Mouse (Mus musculus) left cerebral cortex, postnatal 14 days (tissue): ENCODE data around the gene Mfn2. TPM values are rescaled to one million over a fixed set of nuclear protein-coding genes. Genes with fewer than 3 reads are reported as not detected.
"Not testable (repeated sequence)": the region's sequence is repeated elsewhere in the genome, so short reads cannot be mapped to it uniquely, and the experiment has no call there.

Experiments used
- DNase-seq, 2 experiments: peaks; one replicate each; pipeline ENCODE4 v3.0.0; 2021 to 2022; ENCODE audit warnings: low spot score in 2 of 2, mixed read lengths in 1 of 2
- intact Hi-C: fragments of 180-260 bp; cut with DNase I; formaldehyde crosslinking; loops from one replicate; pipeline ENCODE4 v1.15.1; 2025
- total RNA-seq, 2 experiments: library from RNA; stranded (reverse); gene quantifications; 2 replicates each; pipeline ENCODE4 v1.2.3; 2021

Gene Mfn2
- total RNA-seq, 2 experiments from 2014 or later, result 184 TPM

DNA sequence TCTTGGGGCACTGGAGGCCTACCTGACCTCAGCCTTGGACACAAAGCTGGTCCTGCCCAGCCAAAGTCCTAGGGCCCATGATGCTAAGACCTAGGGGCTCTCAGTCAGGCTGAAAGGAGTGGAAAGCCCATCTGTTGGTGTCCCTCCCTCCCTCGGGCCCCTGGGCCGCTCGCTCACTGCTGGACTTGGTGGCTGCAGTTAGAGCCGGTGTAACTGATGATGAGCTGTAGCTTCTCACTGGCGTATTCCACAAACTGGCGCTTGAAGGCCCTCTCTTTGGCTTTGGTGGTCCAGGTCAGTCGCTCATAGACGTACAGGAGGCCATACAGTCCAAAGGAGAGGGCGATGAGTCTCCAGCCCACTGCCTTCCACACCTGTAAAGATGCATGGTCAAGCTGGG is 26.0 kb downstream of the Mfn2 start:
- DNase-seq, result no peak
- intact Hi-C loops, result no loop called here

DNA sequence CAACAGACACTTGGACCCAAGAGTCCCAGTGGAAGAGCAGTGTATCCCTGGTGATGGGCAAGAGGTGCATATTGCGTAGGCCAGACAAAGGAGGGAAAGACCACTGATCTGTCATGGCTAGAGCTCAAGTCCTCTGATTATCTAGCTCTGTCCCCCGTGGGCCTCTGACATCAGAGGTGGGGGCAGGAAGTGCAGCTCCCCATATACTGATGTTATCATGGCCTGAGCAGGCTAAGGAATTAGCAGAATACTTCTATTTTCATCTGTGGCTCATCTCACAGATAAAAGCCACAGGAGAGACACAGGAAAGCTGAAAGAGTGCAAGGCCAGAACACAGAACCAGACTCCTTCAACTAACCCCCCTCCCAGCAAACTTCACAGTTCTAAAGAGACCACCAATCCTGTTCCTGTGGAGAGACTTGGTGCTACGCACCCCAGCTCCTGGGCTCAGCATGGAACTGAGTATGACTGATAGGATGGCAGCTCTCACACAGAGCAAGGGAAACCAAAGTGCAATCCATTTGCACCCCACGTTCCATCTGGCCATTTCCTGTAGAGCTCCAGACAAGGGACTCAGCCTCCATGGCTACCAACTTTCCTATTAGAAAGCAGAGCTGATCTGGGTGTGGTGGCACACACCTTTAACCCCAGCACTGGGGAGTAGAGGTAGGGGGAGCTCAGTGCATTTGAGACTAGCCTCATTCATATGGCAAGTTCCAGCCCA is 28.5 kb downstream of the Mfn2 start:
- DNase-seq, result no peak
- intact Hi-C loops, result no loop called here

DNA sequence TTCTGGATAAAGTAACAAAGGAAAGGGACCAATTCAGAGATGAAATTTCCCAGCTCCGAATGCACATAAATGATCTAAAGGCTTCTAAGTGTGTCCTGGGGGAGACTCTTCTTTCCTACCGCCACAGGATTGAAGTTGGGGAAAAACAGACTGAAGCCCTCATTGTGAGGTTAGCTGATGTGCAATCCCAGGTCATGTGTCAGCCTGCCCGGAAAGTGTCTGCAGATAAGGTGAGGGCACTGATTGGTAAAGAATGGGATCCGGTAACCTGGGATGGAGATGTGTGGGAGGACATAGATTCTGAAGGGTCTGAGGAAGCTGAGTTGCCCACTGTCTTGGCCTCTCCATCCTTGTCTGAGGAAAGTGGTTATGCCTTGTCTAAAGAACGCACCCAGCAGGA is 35.3 kb downstream of the Mfn2 start:
- no peak for DNase-seq
- intact Hi-C loops, result no loop called here

DNA sequence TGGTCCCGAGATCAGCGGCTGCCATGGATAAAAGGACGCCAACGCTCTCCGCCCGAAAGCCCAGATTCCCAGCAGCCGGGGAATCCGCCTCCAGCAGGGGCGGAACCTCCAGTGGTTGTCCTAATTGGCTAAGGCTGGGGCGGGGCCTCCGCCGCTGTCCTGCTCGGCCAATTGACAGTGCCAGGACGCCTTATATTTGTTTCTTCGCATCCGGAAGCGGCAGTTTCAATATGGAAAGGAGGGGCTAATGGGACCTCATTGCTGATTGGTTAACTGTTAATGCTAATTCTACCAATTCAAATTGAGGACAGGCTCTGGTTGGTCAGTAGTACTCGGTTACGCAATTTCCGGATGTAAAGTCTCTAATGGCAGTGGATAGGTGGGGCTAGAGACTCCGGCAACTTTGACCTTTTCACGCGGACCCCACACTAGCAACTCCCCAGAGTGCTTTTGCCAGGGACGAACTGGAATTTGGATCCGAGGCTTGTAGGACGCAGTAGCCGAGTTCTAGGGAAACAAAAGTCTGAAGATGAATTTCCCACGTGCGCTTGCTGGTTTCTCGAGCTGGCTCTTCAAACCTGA is 36.0 kb downstream of the Mfn2 start, which contains the start of the genes Miip and Fv1:
Gene Miip (minus strand): TSS at position 367 of the 582 bp plus-strand sequence.
Gene Fv1 (plus strand): TSS at position 530 of the 582 bp plus-strand sequence.
- DNase-seq, result peak; percentile 96 to 99
- intact Hi-C loops, result no loop called here

DNA sequence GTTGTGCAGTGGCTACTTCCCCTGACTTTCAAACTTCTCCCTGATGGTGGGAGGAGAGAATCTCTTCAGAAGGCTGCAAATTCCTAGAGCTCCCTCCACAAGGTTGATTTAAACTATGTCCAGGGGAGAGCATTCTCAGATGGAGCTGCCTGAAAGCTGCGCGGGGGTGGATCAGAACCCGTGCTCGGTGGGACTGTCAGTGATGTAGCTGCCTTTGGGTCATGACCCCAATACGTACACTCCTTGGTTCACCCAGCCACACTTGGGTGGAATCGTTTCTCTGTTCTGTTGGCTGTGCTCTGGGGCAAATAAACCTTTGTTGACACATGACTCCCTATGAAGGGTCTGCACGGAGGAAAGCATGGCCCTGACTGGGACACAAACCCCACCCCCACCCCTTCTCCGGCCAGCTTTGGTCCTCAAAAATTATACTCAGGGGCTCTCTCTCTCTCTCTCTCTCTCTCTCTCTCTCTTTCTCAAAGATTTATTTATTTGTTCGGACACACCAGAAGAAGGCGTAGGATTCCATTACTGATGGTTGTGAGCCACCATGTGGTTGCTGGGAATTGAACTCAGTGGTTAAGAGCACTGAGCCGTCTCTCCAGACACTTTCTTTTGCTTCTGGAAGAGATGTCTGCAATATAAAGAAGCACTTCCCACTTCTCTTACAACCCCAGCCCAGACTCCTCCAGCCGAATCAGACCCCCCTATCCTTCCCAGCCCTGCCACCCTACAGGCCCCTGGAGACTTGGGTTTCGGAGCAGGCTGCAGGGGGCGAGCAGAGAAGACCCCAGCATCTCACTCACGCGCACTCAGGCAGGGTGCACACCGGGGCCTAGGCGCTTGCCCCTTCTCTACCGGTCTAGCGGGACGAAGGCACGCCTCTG is 36.7 kb downstream of the Mfn2 start:
- peak in 1 of 2 experiments; percentile 41 for DNase-seq
- intact Hi-C loops, result no loop called here

DNA sequence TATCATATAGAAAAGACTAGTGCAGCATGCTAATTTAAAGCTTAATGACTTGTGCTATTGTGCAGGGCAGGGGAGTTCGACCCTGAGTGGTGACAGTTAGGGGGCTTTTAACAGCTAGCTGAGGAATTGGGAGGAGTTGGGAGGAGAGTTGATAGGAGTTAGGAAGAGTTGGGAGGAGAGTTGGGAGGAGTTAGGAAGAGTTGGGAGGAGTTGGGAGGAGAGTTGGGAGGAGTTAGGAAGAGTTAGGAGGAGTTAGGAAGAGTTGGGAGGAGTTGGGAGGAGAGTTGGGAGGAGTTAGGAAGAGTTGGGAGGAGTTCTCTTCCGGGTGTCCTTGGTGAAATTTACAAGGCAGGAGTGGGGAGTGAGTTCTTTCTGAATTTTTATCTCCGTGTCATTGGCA is 37.7 kb downstream of the Mfn2 start:
- DNase-seq, intact Hi-C loops: not testable (repeated sequence)

DNA sequence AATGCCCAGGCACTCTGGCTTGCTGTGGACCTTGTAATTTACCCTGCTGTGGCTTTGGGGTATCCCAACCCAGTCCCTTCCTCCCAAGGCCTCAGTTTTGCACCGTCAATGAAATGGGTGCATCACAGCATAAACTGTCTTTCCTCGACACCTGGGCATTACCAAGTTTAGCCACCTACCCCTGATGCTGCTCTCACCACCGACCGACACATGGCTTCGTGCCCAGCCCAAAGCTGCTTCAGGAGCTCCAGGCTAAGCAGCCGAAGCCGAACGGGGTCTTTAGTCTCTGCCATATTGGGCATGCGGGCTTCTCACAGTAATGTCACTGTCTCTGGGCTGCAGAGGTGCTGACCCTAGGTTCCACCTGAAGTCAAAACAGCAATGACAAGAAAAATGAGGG is 38.4 kb downstream of the Mfn2 start:
- no peak for DNase-seq
- intact Hi-C loops, result no loop called here

DNA sequence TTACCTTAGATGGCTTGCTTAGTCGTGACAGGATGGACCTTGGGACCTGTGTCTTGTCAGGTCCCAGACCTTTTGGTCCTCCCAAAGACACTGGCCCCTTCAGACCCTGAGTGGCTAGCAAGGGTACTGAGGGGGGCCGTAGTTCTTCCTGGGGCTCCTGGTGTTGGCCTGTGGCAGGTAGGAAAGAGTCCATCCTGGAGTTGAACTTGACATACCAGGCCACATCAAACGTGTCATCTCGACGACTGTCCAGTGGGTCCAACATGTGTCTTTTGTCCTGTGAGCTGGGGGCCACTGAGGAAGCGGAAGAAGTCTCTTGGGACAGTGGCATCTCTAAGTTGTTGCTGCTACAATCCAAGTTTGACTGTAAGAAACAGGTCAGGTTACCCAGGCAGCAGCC is 38.9 kb downstream of the Mfn2 start:
- intact Hi-C loops, result no loop called here

DNA sequence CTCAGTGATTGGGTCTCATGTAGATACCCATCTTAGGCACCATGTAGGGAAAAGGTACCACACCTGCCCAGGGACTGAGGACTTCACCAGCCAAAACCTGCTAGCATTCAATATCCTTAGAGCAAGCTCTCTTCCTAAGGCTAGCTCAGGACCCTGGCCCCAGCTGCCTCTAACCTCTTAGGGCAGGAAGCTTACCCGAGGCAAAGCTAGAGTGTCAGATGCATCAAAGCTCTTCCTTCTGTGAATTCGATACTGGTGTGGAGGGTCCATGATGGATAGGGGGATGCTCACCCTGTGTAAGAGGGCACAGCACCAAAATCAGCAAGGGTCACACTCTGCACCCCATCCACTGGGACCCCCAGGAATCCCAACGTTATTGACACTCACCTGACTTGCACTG is 42.5 kb downstream of the Mfn2 start:
- no peak for DNase-seq

More for the DNA sequence above, 38.9 kb downstream of the Mfn2 start:
- no peak for DNase-seq

DNA sequence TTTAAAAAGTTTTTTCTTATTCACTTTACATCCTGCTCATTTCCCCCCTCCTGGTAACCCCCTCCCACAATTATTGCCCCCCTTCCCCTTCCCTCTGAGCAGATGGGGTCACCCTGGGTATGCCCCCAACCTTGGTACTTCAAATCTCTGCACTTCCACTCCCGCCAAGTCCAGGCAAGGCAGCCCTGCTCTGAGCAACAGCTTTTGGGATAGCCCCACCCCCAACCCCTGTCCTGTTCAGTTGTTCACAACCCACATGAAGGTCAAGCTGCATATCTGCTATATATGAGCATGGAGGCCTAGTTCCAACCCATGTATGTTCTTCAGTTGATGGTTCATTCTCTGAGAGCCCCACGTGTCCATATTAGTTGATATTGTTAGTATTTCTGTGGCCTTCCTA is 53.7 kb downstream of the Mfn2 start:
- no peak for DNase-seq
- intact Hi-C loops, result no loop called here

More for the DNA sequence above, 42.5 kb downstream of the Mfn2 start:
- intact Hi-C loops, result no loop called here

DNA sequence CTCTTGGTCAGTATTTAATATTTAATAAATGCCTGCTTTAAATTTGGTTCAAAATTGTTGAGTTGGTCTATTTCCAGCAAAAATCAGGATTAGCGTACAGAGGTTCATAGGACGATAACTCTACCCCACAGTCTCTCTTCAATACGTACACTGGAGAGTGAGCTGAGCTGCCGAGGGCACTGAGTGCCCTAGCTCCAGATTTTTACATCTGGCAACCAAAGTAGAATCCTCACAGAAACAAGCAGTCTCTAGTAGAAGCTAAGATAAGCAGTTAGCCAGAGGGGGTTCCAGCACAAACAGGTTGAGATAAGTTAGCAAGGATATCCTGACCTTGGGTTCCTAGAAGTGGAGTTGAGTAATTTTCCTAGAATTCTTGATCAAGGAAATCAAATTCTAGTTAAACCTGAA is 55.9 kb downstream of the Mfn2 start:
- DNase-seq, result no peak
- intact Hi-C loops, result no loop called here

DNA sequence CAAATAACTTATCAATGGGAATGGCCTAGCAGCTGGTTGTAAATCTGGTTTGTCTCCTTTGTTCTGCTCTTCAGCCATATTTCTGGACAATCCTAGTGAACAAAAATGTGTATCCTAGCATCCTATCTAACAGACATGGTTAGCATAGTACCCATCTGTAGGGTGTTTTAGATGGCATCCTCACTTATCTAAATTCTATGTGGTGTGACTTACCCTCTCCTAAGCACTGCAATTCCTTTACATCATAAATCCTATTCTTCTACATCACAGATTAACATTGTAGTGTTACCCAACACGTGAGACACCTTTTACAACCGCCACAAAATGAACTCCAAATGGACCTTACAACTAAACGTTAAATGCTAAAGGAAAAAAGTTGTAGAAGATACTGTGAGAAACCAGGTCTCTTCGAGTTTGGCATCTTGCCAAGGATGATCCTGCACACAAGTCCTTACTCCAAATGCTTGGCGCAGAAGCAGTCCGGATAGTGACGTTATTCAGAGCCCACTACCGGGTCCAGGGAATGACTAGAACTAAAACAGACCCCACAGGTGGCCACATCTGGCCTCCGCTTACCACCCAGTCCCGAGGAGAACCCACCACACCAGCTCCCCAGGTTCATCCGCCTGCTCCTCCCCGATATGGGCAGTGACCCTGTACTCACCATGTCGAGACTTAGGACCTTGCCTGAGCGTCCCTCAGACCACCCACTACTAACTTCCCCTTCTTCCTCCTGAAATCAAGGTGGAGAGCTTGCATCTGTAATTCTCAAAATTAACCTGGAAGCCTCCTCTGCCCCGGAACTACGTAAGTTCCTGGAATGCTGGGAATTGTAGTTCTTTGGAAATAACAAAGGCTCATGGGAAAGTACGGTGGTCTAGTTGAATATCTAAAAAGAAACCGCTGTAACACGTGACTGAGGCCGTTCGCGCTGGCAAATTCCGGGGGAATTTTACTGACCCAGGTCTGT is 56.6 kb downstream of the Mfn2 start, which contains the start of gene Zfp933:
Gene Zfp933 (minus strand): TSS at position 753 of the 970 bp plus-strand sequence.
- intact Hi-C loops, result no loop called here
- DNase-seq, result peak; percentile 81 to 92

DNA sequence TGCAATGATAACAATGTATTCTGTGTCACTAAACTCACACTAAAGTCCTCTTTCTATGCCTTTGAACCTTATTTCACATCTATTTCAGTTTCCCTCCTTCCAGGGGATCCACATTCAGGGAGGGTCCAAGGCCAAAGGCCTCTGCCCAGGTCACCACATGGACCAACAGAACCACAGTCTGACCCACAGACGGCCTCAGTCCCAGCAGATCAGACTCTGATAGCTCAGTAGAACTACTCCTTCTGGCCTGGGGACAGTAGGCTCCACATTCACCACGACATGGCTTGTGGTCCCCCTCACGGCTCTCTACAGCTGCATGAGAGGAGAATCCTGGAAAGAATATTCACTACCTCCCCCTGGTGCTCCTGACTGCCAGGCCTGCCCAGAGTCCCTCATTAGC is 61.6 kb downstream of the Mfn2 start:
- no peak for DNase-seq
- intact Hi-C loops, result no loop called here

DNA sequence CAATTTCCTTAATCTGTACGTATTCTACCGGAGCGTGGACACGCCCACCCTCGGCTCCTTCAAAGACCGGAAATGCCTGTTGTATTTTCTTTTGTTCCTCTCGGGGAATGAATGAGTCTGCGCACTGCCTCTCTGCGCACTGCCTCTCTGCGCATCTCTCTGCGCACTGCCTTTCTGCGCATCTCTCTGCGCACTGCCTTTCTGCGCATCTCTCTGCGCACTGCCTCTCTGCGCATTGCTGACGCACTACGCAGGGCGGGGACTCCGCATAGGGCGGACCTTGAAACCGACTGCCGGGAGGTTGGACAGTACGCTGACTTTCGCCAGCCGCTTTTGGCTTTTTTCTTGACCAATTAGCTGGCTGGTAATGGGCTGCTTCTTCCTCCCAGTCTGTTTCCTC is 65.2 kb downstream of the Mfn2 start:
- intact Hi-C loops, DNase-seq: not testable (repeated sequence)

DNA sequence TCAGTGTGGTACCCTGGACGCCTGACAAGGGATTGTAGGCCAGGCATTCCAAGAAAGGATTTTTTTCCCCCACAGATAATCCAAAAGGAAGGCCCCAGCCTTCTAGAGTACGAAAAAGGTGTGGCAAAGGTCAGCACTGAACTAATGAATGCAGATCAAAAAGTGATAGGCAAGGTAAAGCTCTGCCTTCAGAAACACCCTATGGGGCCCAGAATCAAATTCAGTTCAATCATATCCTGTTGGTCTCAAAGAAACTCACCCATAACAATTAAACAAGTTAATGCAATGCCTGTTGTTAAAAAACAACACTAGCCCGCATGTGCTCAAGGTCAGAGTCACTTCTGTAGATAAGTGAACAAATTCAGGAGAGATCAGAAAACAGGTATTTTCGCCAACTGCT is 80.1 kb downstream of the Mfn2 start:
- DNase-seq, result no peak
- intact Hi-C loops, result no loop called here
